Mouse (Mus musculus) megakaryocyte, adult 5-6 weeks (primary cell): Measurements from ENCODE around the gene Minpp1. TPM values are rescaled to one million over a fixed set of nuclear protein-coding genes. Genes with fewer than 3 reads are reported as not detected.
"Not testable (repeated sequence)": the region's sequence is repeated elsewhere in the genome, so short reads cannot be mapped to it uniquely, and the experiment has no call there.

Source experiments
- ATAC-seq: 2 replicates; pipeline ENCODE4 v1.8.0; 2016; ENCODE audit warnings: mild to moderate bottlenecking, inconsistent platforms; ENCODE audit not compliant: poor library complexity, severe bottlenecking
- total RNA-seq, 2 experiments: library from RNA; stranded (forward) in 1 of 2; stranded (reverse) in 1 of 2; fragments of 153-499, 151-499 nt in 1 of 2; fragments of 221-1000, 200-1000 nt in 1 of 2; gene quantifications; 2 replicates each; pipeline versions ENCODE4 v1.2.3 to v1.2.4; 2015 to 2017

Gene Minpp1
- total RNA-seq (2015) = 23.5 and 27.5 TPM in 2 replicates
- total RNA-seq (2017) = 28.2 and 28.5 TPM in 2 replicates

- ATAC-seq = peak; percentile 85
These were observed at the start of gene Minpp1 for GRCm38 (mm10) chr19:32485681-32486105. Gene Minpp1, plus strand, starts transcription at chr19:32485769.

- ATAC-seq = no peak
These were observed 46.2 kb upstream of the Minpp1 start for GRCm38 (mm10) chr19:32439356-32439755.

GRCm38 (mm10) chr19:32441568-32441967 lies 44.0 kb upstream of the Minpp1 start:
- no peak for ATAC-seq

- ATAC-seq = no peak
These were observed 36.6 kb upstream of the Minpp1 start for GRCm38 (mm10) chr19:32448931-32449330.

- no peak for ATAC-seq
These were observed 33.3 kb upstream of the Minpp1 start for GRCm38 (mm10) chr19:32452231-32452630.

- ATAC-seq = no peak
These were observed 28.8 kb upstream of the Minpp1 start for GRCm38 (mm10) chr19:32456744-32457143.

GRCm38 (mm10) chr19:32457631-32458030 lies 27.9 kb upstream of the Minpp1 start:
- ATAC-seq = not testable (repeated sequence)

- ATAC-seq = no peak
These were observed 22.5 kb upstream of the Minpp1 start for GRCm38 (mm10) chr19:32463037-32463436.

- ATAC-seq = no peak
These were observed 20.3 kb upstream of the Minpp1 start for GRCm38 (mm10) chr19:32465228-32465627.

GRCm38 (mm10) chr19:32466478-32466877 lies 19.1 kb upstream of the Minpp1 start, which contains the start of gene Rpl9-ps6:
Gene Rpl9-ps6, minus strand, starts transcription at chr19:32466578.
- ATAC-seq = no peak

- no peak for ATAC-seq
These were observed 18.2 kb upstream of the Minpp1 start for GRCm38 (mm10) chr19:32467325-32467724.

GRCm38 (mm10) chr19:32470059-32470497 lies 15.5 kb upstream of the Minpp1 start:
- ATAC-seq = peak; percentile 66

GRCm38 (mm10) chr19:32470570-32471263 lies 14.9 kb upstream of the Minpp1 start:
- ATAC-seq = no peak

- ATAC-seq = no peak
These were observed 9.4 kb upstream of the Minpp1 start for GRCm38 (mm10) chr19:32476016-32476711.

- no peak for ATAC-seq
These were observed 8.9 kb upstream of the Minpp1 start for GRCm38 (mm10) chr19:32476712-32477052.

GRCm38 (mm10) chr19:32480255-32480654 lies 5.3 kb upstream of the Minpp1 start:
- no peak for ATAC-seq

GRCm38 (mm10) chr19:32480791-32481442 lies 4.7 kb upstream of the Minpp1 start:
- no peak for ATAC-seq

- no peak for ATAC-seq
These were observed 4.1 kb upstream of the Minpp1 start for GRCm38 (mm10) chr19:32481511-32481910.

GRCm38 (mm10) chr19:32484941-32485660 lies 468 bp upstream of the Minpp1 start:
- ATAC-seq = no peak

- peak; percentile 85 for ATAC-seq
These were observed 646 bp downstream of the Minpp1 start for GRCm38 (mm10) chr19:32486106-32486724.
